Mouse (Mus musculus) ES-E14 (cell line): ENCODE measurements around the gene Per1. TPM values are rescaled to one million over a fixed set of nuclear protein-coding genes. Genes with fewer than 3 reads are reported as not detected.

Source experiments
- DNase-seq: peaks from one replicate; pipeline ENCODE4 v3.0.0-alpha.2; 2013; ENCODE audit warnings: low read depth, low spot score
- H3K27ac ChIP-seq: 2 replicates; pipeline ENCODE4 v1.5.1; 2012; ENCODE audit warnings: low read depth, mild to moderate bottlenecking, low read length, moderate library complexity, mixed read lengths; ENCODE audit not compliant: poor library complexity, insufficient read depth, severe bottlenecking
- H3K36me3 ChIP-seq: 2 replicates; pipeline ENCODE4 v1.6.1; 2012; ENCODE audit warnings: mild to moderate bottlenecking, low read length, moderate library complexity, mixed read lengths; ENCODE audit not compliant: control insufficient read depth, poor library complexity, insufficient read depth, severe bottlenecking
- H3K4me1 ChIP-seq, 2 experiments: fragments of 150-350 bp in 1 of 2; sonication (generic) in 1 of 2; 2 replicates each; pipeline ENCODE4 v1.6.1; 2012; ENCODE audit warnings: low read length in 2 of 2, mild to moderate bottlenecking in 1 of 2, mixed read lengths in 1 of 2; ENCODE audit not compliant: control insufficient read depth in 2 of 2, insufficient read depth in 2 of 2, poor library complexity in 1 of 2
- H3K4me3 ChIP-seq, 2 experiments: fragments of 150-350 bp in 1 of 2; sonication (generic) in 1 of 2; 2 replicates each; pipeline ENCODE4 v1.5.1; 2012; ENCODE audit warnings: low read length in 2 of 2, low read depth in 1 of 2, mild to moderate bottlenecking in 1 of 2, mixed read lengths in 1 of 2; ENCODE audit not compliant: insufficient read depth in 1 of 2, poor library complexity in 1 of 2, severe bottlenecking in 1 of 2
- H3K9ac ChIP-seq: 2 replicates; pipeline ENCODE4 v1.6.1; 2012; ENCODE audit warnings: low read depth, mild to moderate bottlenecking, low read length, mixed read lengths; ENCODE audit not compliant: poor library complexity, insufficient read depth, severe bottlenecking
- H3K9me3 ChIP-seq: fragments of 150-350 bp; sonication (generic); 2 replicates; pipeline ENCODE4 v1.6.1; 2012; ENCODE audit warnings: low read depth, mild to moderate bottlenecking, low read length; ENCODE audit not compliant: control insufficient read depth, insufficient read depth
- CHD2 ChIP-seq: IDR thresholded peaks from 2 replicates; pipeline ENCODE4 v1.6.1; 2014; ENCODE audit warnings: mild to moderate bottlenecking, low read depth, low read length, inconsistent platforms
- HCFC1 ChIP-seq: IDR thresholded peaks from 2 replicates; pipeline ENCODE4 v1.6.1; 2012; ENCODE audit warnings: low read length, inconsistent platforms, borderline replicate concordance; ENCODE audit not compliant: insufficient read depth
- MAFK ChIP-seq: IDR thresholded peaks from 2 replicates; pipeline ENCODE4 v1.6.1; 2014; ENCODE audit warnings: mild to moderate bottlenecking, low read depth, low read length, inconsistent platforms; ENCODE audit not compliant: insufficient read depth
- ZC3H11A ChIP-seq: IDR thresholded peaks from 2 replicates; pipeline ENCODE4 v1.6.1; 2012; ENCODE audit warnings: low read depth, mild to moderate bottlenecking, inconsistent platforms, low read length, borderline replicate concordance
- ZNF384 ChIP-seq: IDR thresholded peaks from 2 replicates; pipeline ENCODE4 v1.6.1; 2012; ENCODE audit warnings: low read depth, low read length, inconsistent platforms
- in situ Hi-C, 2 experiments: fragments of 600-800 bp; cut with MboI; formaldehyde crosslinking; loops; one replicate each; pipeline ENCODE4 v1.15.1; 2025; ENCODE audit warnings: low sequenced_read_pairs in 2 of 2, inconsistent platforms in 1 of 2; ENCODE audit not compliant: unreplicated experiment in 2 of 2
- total RNA-seq: library from RNA; depleted of rRNA; stranded (reverse); fragments of 300-350 nt; gene quantifications from 2 replicates; pipeline ENCODE4 v1.2.3, GENCODE M21; 2012; rRNA removed

The Per1 gene
- 6.0 and 8.6 TPM in 2 replicates for total RNA-seq

DNA sequence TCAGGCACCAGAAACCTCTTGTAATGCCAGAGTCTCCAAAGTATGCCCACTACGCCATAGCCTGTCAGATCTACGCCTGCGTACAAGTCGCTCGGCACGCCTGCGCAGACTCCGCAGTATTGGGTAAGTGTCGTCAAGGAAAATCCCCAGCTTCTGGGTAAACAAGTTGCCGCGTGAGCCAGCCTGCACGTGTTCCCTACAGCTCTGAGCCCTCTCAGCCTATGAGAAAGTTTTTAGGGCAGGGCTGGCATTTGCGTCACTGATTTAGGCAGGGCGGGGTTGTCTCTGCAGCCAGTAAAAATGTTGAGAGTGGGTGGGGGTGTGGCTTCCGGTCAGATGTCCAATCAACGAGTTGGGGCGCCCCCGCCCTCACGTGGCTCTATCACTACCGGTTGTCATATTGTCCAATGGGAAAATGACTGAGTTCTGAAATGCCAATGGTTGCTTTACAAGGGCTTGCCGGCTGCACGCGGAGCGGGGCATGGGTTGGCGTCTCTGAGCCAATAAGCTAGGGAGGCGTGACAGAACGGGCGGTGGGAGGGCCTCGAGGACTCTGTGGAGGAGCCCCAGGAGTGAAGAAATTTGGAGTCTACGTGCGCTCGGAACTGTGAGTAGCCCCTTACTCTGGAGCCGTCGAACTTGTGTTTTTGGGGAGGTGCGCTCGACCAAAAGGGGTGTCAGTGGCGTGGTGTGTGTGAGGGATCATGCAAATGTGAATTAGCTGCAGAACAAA lies at the start of gene Per1:
Gene Per1 (plus strand): TSS at position 521 of the 733 bp plus-strand sequence.
- in situ Hi-C loops: no loop called here
- no peaks in the 10 kb centered on the region for H3K9me3 ChIP-seq
- peak within 1 kb of the TSS; percentile 70 for H3K9ac ChIP-seq
- no peak for TF ChIP-seq MAFK
- no peak for TF ChIP-seq ZNF384
- TF ChIP-seq ZC3H11A: no peak
- TF ChIP-seq CHD2: peak; percentile 88
- peak within 1 kb of the TSS; percentile 73 to 85 for H3K4me3 ChIP-seq
- no peak within 1 kb of the TSS for H3K27ac ChIP-seq
- DNase-seq: peak; percentile 99
- H3K36me3 ChIP-seq: peaks cover 7% of the 10 kb centered on the region; the same call in 1 of the 2 replicates
- H3K4me1 ChIP-seq: peaks cover 10 to 23% of the 10 kb centered on the region in 2 experiments; a peak in 3 of 4 replicates

DNA sequence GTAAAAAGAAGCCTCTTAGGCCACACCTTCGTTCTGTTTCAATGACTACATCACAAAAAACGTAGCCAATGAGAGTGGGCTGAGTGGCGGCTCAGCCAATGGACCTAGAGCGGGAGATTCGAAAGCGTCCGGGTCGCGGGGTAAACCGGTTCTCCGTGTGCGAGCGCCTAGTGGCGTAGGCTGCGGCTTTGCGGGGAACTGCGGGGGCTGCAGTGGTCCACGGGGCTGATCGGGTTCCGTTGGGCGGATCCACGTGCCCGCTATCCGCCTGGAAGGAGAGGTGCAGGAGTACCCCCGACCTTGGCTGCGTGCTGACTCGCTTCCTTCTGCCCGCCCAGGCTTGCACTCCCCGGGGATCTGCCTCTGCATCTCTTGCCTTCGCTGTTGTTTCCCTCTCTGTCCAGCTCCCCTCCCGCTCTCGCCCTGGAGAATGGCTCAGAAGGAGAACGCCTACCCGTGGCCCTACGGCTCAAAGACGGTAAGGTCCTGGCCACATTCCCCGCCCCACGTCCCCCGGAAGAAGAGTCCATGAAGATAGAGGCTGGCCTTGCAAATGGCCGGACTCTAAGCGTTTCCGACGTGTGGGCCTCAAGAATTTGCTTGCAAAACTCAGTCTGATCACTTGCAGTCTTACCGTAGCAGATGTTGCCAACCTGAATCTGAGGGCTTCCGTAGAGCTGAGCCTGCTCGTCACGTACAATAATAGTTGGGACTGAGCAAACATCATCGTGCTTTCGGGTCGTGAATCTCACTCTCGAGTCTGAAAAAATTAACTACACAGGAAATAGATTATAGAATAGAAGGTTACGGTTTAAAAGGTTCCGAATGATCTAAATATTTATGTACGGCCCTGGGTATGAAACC lies 49.3 kb upstream of the Per1 start, which contains the start of gene Aurkb:
Gene Aurkb (plus strand): TSS at position 117 of the 864 bp plus-strand sequence.
- peaks cover 0 to 9% of the 10 kb centered on the region in 2 experiments; a peak in 3 of 4 replicates for H3K4me1 ChIP-seq
- in situ Hi-C loops: no loop called here
- DNase-seq: peak; percentile 75
- peak within 1 kb of the TSS; percentile 63 for H3K27ac ChIP-seq
- H3K9me3 ChIP-seq: no peaks in the 10 kb centered on the region
- peak within 1 kb of the TSS; percentile 82 to 84 for H3K4me3 ChIP-seq
- H3K36me3 ChIP-seq: peaks cover 26% of the 10 kb centered on the region
- H3K9ac ChIP-seq: peak within 1 kb of the TSS; percentile 89
- TF ChIP-seq ZNF384: no peak
- TF ChIP-seq MAFK: no peak
- TF ChIP-seq HCFC1: peak; percentile 48; the same call in 1 of the 2 replicates
- TF ChIP-seq CHD2: peak; percentile 62; the same call in 1 of the 2 replicates
- no peak for TF ChIP-seq ZC3H11A

DNA sequence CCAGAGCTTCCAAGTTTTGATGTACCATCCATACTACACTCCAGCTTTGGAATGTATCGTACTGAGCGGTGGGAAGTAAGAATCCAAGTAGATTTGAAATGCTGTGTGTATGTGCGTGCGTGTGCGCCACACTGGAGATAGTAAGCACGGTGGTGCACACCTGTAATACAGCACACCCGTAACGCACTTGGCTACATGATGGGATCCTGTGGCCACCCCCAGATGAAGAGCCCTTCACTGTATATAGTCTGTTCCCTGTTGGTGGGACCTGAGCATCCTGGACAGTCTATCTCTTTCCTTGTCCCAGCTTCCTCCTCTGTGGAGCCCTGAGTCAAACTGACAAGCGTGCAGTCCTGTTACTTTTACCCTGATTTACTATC lies 48.6 kb upstream of the Per1 start:
- Histone ChIP-seq H3K4me1 (peaks cover 0 to 9% of the 10 kb centered on the region in 2 experiments; a peak in 3 of 4 replicates), H3K27ac (no peak overlapping the region), H3K9me3 (no peaks in the 10 kb centered on the region), H3K4me3 (peak overlapping the region; percentile 82 to 84), H3K36me3 (peaks cover 30% of the 10 kb centered on the region), H3K9ac (peak overlapping the region; percentile 89)
- DNase-seq: no peak
- in situ Hi-C loops: no loop called here
- no peak for TF ChIP-seq HCFC1
- no peak for TF ChIP-seq ZC3H11A
- TF ChIP-seq ZNF384: no peak
- no peak for TF ChIP-seq MAFK
- no peak for TF ChIP-seq CHD2

DNA sequence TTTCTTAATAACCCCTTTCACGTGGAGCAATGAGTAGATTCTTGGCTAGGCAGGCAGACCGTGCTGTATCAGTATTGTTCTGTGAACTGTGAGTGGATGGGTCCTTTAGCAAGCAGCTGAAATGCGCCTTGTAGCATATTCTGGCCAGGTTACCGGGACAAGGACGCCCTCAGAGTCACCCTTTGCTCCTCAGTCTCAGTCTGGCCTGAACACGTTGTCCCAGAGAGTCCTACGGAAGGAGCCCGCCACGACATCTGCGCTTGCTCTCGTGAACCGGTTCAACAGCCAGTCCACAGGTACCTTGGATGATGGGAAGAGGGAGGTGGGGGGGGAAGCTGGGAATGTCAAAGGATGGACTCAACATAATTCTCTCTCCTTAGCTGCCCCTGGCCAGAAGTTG lies 47.4 kb upstream of the Per1 start:
- Histone ChIP-seq H3K27ac (no peak overlapping the region), H3K4me1 (peaks cover 0 to 9% of the 10 kb centered on the region in 2 experiments; a peak in 3 of 4 replicates), H3K9ac (no peak overlapping the region), H3K9me3 (no peaks in the 10 kb centered on the region), H3K4me3 (no peak overlapping the region; a peak in 1 of 4 replicates), H3K36me3 (peaks cover 30% of the 10 kb centered on the region)
- in situ Hi-C loops: no loop called here
- TF ChIP-seq HCFC1 (no peak), CHD2 (no peak), ZC3H11A (no peak), MAFK (no peak), ZNF384 (no peak)
- no peak for DNase-seq
